Mouse (Mus musculus): ENCODE results near the gene Btbd7. TPM values are rescaled to one million over a fixed set of nuclear protein-coding genes. Genes with fewer than 3 reads are reported as not detected.

Gene Btbd7
- polyA plus RNA-seq, 1 experiment from 2014 or later = 14.9 TPM

- H3K4me3 ChIP-seq (replicated peaks; ENCODE audit: low read length) = no peak overlapping the region
- H3K27me3 ChIP-seq (ENCODE audit: control insufficient read depth, insufficient read depth, low read length) = no peaks in the 10 kb centered on the region
- DNase-seq (ENCODE audit: low spot score) (no peak), ATAC-seq (ENCODE audit: low FRiP score) (no peak)
- H3K9ac ChIP-seq = no peak overlapping the region
- H3K9me3 ChIP-seq (ENCODE audit: control insufficient read depth, low read length) = no peaks in the 10 kb centered on the region
- H3K4me1 ChIP-seq (replicated peaks; ENCODE audit: control insufficient read depth, insufficient read depth, low read length) = peaks cover 3% of the 10 kb centered on the region
- WGBS = 85% methylated on average over 1 of the region's 1 CpGs
- H3K36me3 ChIP-seq (replicated peaks; ENCODE audit: control insufficient read depth, insufficient read depth) = no peaks in the 10 kb centered on the region
- H3K4me2 ChIP-seq (replicated peaks) = no peak overlapping the region
- no peak overlapping the region for H3K27ac ChIP-seq
These were observed 7.7 kb downstream of the Btbd7 start for GRCm38 (mm10) chr12:102870527-102870926.

GRCm38 (mm10) chr12:102869802-102870201 is 8.5 kb downstream of the Btbd7 start:
- Histone ChIP-seq H3K27ac (no peak overlapping the region), H3K4me2 (replicated peaks) (no peak overlapping the region), H3K4me3 (replicated peaks; ENCODE audit: low read length) (no peak overlapping the region), H3K4me1 (replicated peaks; ENCODE audit: control insufficient read depth, insufficient read depth, low read length) (no peaks in the 10 kb centered on the region), H3K27me3 (ENCODE audit: control insufficient read depth, insufficient read depth, low read length) (no peaks in the 10 kb centered on the region), H3K9ac (no peak overlapping the region), H3K36me3 (replicated peaks; ENCODE audit: control insufficient read depth, insufficient read depth) (no peaks in the 10 kb centered on the region), H3K9me3 (ENCODE audit: control insufficient read depth, low read length) (no peaks in the 10 kb centered on the region)
- 98% methylated on average over 2 of the region's 2 CpGs for WGBS
- DNase-seq (ENCODE audit: low spot score) (no peak), ATAC-seq (ENCODE audit: low FRiP score) (no peak)

GRCm38 (mm10) chr12:102860806-102861205 is 17.5 kb downstream of the Btbd7 start:
- no peaks in the 10 kb centered on the region for H3K36me3 ChIP-seq (replicated peaks; ENCODE audit: control insufficient read depth, insufficient read depth)
- no peak overlapping the region for H3K4me2 ChIP-seq (replicated peaks)
- ATAC-seq (ENCODE audit: low FRiP score) (no peak), DNase-seq (ENCODE audit: low spot score) (no peak)
- 0 out of 2 replicates have a peak, but pooled peaks cover 9% of the 10 kb centered on the region for H3K4me1 ChIP-seq (replicated peaks; ENCODE audit: control insufficient read depth, insufficient read depth, low read length)
- no peak overlapping the region for H3K27ac ChIP-seq
- no peak overlapping the region for H3K9ac ChIP-seq
- no peaks in the 10 kb centered on the region for H3K27me3 ChIP-seq (ENCODE audit: control insufficient read depth, insufficient read depth, low read length)
- no peak overlapping the region for H3K4me3 ChIP-seq (replicated peaks; ENCODE audit: low read length)
- H3K9me3 ChIP-seq (ENCODE audit: control insufficient read depth, low read length) = no peaks in the 10 kb centered on the region

- Histone ChIP-seq H3K4me1 (replicated peaks; ENCODE audit: control insufficient read depth, insufficient read depth, low read length) (no peaks in the 10 kb centered on the region), H3K9ac (no peak overlapping the region), H3K36me3 (replicated peaks; ENCODE audit: control insufficient read depth, insufficient read depth) (peaks cover 23% of the 10 kb centered on the region), H3K4me3 (replicated peaks; ENCODE audit: low read length) (no peak overlapping the region), H3K27me3 (ENCODE audit: control insufficient read depth, insufficient read depth, low read length) (no peaks in the 10 kb centered on the region), H3K9me3 (ENCODE audit: control insufficient read depth, low read length) (no peaks in the 10 kb centered on the region), H3K4me2 (replicated peaks) (no peak overlapping the region), H3K27ac (no peak overlapping the region)
- 98% methylated on average over 9 of the region's 9 CpGs for WGBS
- DNase-seq (ENCODE audit: low spot score) = no peak
- no peak for ATAC-seq (ENCODE audit: low FRiP score)
These were observed 40.0 kb downstream of the Btbd7 start for GRCm38 (mm10) chr12:102838271-102838670.

GRCm38 (mm10) chr12:102832746-102833300 is 45.4 kb downstream of the Btbd7 start:
- peaks cover 9% of the 10 kb centered on the region for H3K36me3 ChIP-seq (replicated peaks; ENCODE audit: control insufficient read depth, insufficient read depth)
- no peaks in the 10 kb centered on the region for H3K9me3 ChIP-seq (ENCODE audit: control insufficient read depth, low read length)
- no peak overlapping the region for H3K9ac ChIP-seq
- DNase-seq (ENCODE audit: low spot score) (no peak), ATAC-seq (ENCODE audit: low FRiP score) (no peak)
- H3K27ac ChIP-seq = no peak overlapping the region
- no peak overlapping the region for H3K4me3 ChIP-seq (replicated peaks; ENCODE audit: low read length)
- H3K27me3 ChIP-seq (ENCODE audit: control insufficient read depth, insufficient read depth, low read length) = no peaks in the 10 kb centered on the region
- no peak overlapping the region for H3K4me2 ChIP-seq (replicated peaks)
- H3K4me1 ChIP-seq (replicated peaks; ENCODE audit: control insufficient read depth, insufficient read depth, low read length) = no peaks in the 10 kb centered on the region
- WGBS = 62% methylated on average over 1 of the region's 1 CpGs

DNA sequence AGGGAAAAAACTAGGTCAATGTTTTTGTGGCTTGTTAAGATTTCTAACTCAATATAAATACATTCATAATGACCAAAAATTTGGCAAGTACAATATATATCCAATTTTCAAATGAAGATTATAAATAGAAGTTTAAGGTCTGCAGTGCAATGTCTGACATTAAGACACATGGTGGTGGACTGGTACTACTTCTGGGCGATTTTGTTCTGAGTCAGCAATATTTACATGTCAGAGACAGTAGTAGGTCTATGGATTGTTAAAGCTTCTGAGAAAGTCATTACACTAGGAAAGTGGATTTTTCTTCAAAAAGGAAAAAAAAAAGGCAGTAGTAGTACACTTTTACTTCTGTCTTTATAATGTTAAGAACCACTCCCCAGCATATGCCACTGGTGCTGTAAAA is 46.4 kb downstream of the Btbd7 start:
- 88% methylated on average over 1 of the region's 1 CpGs for WGBS
- Histone ChIP-seq H3K36me3 (replicated peaks; ENCODE audit: control insufficient read depth, insufficient read depth) (0 out of 2 replicates have a peak, but pooled peaks cover 5% of the 10 kb centered on the region), H3K27me3 (ENCODE audit: control insufficient read depth, insufficient read depth, low read length) (no peaks in the 10 kb centered on the region), H3K27ac (no peak overlapping the region), H3K9ac (no peak overlapping the region), H3K9me3 (ENCODE audit: control insufficient read depth, low read length) (no peaks in the 10 kb centered on the region), H3K4me1 (replicated peaks; ENCODE audit: control insufficient read depth, insufficient read depth, low read length) (no peaks in the 10 kb centered on the region), H3K4me2 (replicated peaks) (no peak overlapping the region), H3K4me3 (replicated peaks; ENCODE audit: low read length) (no peak overlapping the region)
- no peak for ATAC-seq (ENCODE audit: low FRiP score)
- no peak for DNase-seq (ENCODE audit: low spot score)

DNA sequence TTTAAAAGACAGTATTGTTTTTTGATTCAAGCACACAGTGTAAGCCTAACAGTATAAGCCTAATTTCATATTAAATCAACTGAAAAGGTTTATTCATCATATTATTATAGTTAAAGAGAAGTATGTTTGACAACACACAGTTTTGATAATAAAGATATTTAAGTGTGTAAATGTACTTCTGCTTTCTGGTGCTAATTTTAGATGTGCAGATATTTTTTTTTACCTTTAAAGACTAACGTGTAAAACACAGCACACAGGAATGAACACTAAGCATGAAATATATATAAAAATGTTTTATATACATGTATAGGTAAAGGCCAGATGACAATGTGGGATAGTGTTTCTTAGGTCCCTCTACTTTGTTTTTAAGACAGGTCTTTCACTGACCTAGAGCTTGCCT is 51.2 kb downstream of the Btbd7 start:
- Histone ChIP-seq H3K27me3 (ENCODE audit: control insufficient read depth, insufficient read depth, low read length) (no peaks in the 10 kb centered on the region), H3K27ac (no peak overlapping the region), H3K9ac (no peak overlapping the region), H3K4me2 (replicated peaks) (no peak overlapping the region), H3K4me3 (replicated peaks; ENCODE audit: low read length) (no peak overlapping the region), H3K9me3 (ENCODE audit: control insufficient read depth, low read length) (no peaks in the 10 kb centered on the region), H3K4me1 (replicated peaks; ENCODE audit: control insufficient read depth, insufficient read depth, low read length) (no peaks in the 10 kb centered on the region), H3K36me3 (replicated peaks; ENCODE audit: control insufficient read depth, insufficient read depth) (peaks cover 8% of the 10 kb centered on the region; the same call in 1 of the 2 replicates)
- WGBS = 92% methylated on average over 1 of the region's 1 CpGs
- DNase-seq (ENCODE audit: low spot score) (no peak), ATAC-seq (ENCODE audit: low FRiP score) (no peak)

DNA sequence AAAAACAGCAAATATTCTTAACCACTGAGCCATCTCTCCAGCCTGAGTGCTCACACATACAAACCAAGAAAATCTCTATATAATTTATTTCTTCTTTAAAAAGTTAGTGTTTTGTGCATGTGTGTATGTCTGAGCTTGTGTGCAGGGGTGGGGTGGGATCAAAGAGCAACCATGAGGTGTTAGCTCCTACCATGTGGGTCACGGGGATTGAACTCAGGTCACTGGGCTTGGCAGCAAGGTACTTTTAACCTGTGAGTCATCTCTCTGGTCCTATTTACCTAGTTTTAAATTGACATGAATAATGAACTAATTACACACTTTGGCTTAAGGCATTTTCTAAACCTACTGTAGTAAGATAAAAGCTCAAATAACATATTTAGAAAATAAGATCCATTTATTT is 51.9 kb downstream of the Btbd7 start:
- Histone ChIP-seq H3K27me3 (ENCODE audit: control insufficient read depth, insufficient read depth, low read length) (no peaks in the 10 kb centered on the region), H3K36me3 (replicated peaks; ENCODE audit: control insufficient read depth, insufficient read depth) (peaks cover 8% of the 10 kb centered on the region; the same call in 1 of the 2 replicates), H3K4me1 (replicated peaks; ENCODE audit: control insufficient read depth, insufficient read depth, low read length) (no peaks in the 10 kb centered on the region), H3K9ac (no peak overlapping the region), H3K9me3 (ENCODE audit: control insufficient read depth, low read length) (no peaks in the 10 kb centered on the region), H3K4me2 (replicated peaks) (no peak overlapping the region), H3K27ac (no peak overlapping the region), H3K4me3 (replicated peaks; ENCODE audit: low read length) (no peak overlapping the region)
- ATAC-seq (ENCODE audit: low FRiP score) = no peak
- WGBS = 95% methylated on average over 1 of the region's 1 CpGs
- no peak for DNase-seq (ENCODE audit: low spot score)

GRCm38 (mm10) chr12:102814858-102815257 is 63.4 kb downstream of the Btbd7 start:
- Histone ChIP-seq H3K9ac (no peak overlapping the region), H3K4me2 (replicated peaks) (no peak overlapping the region), H3K4me1 (replicated peaks; ENCODE audit: control insufficient read depth, insufficient read depth, low read length) (no peaks in the 10 kb centered on the region), H3K27me3 (ENCODE audit: control insufficient read depth, insufficient read depth, low read length) (no peaks in the 10 kb centered on the region), H3K9me3 (ENCODE audit: control insufficient read depth, low read length) (no peaks in the 10 kb centered on the region), H3K36me3 (replicated peaks; ENCODE audit: control insufficient read depth, insufficient read depth) (peaks cover 24% of the 10 kb centered on the region), H3K27ac (no peak overlapping the region), H3K4me3 (replicated peaks; ENCODE audit: low read length) (no peak overlapping the region)
- ATAC-seq (ENCODE audit: low FRiP score) = no peak
- 54% methylated on average over 1 of the region's 1 CpGs for WGBS
- no peak for DNase-seq (ENCODE audit: low spot score)

- H3K27me3 ChIP-seq (ENCODE audit: control insufficient read depth, insufficient read depth, low read length) = no peaks in the 10 kb centered on the region
- H3K36me3 ChIP-seq (replicated peaks; ENCODE audit: control insufficient read depth, insufficient read depth) = peaks cover 32% of the 10 kb centered on the region; the same call in 1 of the 2 replicates
- H3K4me2 ChIP-seq (replicated peaks) = no peak overlapping the region
- 95% methylated on average over 2 of the region's 2 CpGs for WGBS
- no peaks in the 10 kb centered on the region for H3K4me1 ChIP-seq (replicated peaks; ENCODE audit: control insufficient read depth, insufficient read depth, low read length)
- no peak for ATAC-seq (ENCODE audit: low FRiP score)
- H3K9me3 ChIP-seq (ENCODE audit: control insufficient read depth, low read length) = no peaks in the 10 kb centered on the region
- H3K4me3 ChIP-seq (replicated peaks; ENCODE audit: low read length) = no peak overlapping the region
- no peak overlapping the region for H3K9ac ChIP-seq
- no peak overlapping the region for H3K27ac ChIP-seq
- no peak for DNase-seq (ENCODE audit: low spot score)
These were observed 78.7 kb downstream of the Btbd7 start for GRCm38 (mm10) chr12:102799528-102799927.

Measured in hindbrain, embryonic 14.5 days (tissue).